Mouse (Mus musculus): ENCODE measurements around the gene Klk1b26.
"Not testable (repeated sequence)": the region's sequence is repeated elsewhere in the genome, so short reads cannot be mapped to it uniquely, and the experiment has no call there.

Gene Klk1b26

DNA sequence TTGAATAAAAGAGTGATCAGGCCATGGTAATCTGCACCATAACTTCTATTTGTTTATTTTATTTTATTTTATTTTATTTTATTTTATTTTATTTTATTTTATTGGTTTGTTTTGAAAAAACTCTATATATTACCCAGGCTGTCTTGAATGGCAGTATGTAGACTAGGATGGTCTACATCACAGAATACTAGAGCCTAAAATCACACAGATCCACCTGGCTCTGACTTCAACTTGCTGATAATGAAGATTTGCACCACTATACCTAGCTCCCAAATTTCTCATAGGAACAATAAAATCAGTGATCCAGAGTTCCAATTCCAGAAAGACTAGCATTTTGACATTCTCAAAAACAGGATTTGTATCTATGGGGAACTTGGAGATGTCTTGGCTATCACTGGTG is at the start of gene Klk1b26:
Klk1b26 (plus strand) TSS at position 301 of the 400 bp plus-strand sequence.
- not testable (repeated sequence) for DNase-seq (ENCODE audit: low read depth, low spot score)

- no peak for DNase-seq (ENCODE audit: low read depth, low spot score)
Measured at GRCm38 (mm10) chr7:43966451-43966850, 45.5 kb upstream of the Klk1b26 start, which contains the start of gene Klk1b1. Gene Klk1b1, plus strand, starts transcription at chr7:43966751.

GRCm38 (mm10) chr7:43967058-43967457 is 44.9 kb upstream of the Klk1b26 start:
- no peak for DNase-seq (ENCODE audit: low read depth, low spot score)

DNA sequence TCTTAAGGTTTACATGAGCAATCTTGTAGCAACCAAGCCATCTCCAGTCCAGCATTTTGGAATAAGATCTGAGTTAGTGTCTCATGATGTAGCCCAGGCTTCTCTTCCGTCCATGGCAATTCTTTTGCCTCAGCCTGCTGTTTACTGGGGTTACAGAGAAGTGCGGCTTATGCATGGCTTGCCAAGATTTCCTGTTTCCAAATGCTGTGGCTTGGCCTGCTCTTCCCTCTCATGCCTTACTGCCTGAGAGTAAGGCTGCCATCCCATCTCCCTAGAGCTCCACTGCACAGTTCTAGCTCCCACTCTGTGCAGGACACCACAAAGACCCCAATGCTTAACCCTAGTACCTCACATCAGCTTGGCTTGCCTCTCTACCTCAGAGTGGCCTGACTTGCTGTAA is 44.4 kb upstream of the Klk1b26 start:
- no peak for DNase-seq (ENCODE audit: low read depth, low spot score)

DNA sequence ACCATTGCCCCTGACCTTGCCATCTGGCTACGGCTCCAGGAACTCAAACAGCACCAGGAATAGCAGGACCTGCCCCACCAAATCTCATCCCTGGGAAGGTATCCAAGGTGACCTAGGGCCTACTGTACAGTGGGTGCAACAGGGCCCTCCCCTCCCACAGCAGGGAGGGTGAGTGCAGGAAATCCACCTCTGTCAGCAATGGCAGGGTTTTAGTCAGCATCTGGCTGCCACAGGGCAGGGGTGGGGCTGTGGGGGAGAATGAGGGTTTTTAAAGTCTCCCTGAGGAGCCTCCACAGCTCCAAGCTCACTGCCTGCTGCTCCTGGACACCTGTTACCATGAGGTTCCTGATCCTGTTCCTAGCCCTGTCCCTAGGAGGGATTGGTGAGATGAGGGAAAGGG is 36.2 kb upstream of the Klk1b26 start, which contains the start of gene Klk1b9:
Klk1b9 (plus strand) TSS at position 301 of the 400 bp plus-strand sequence.
- not testable (repeated sequence) for DNase-seq (ENCODE audit: low read depth, low spot score)

- no peak for DNase-seq (ENCODE audit: low read depth, low spot score)
Measured at GRCm38 (mm10) chr7:43985657-43986056, 26.3 kb upstream of the Klk1b26 start.

- DNase-seq (ENCODE audit: low read depth, low spot score) = not testable (repeated sequence)
Measured at GRCm38 (mm10) chr7:43994821-43995220, 17.1 kb upstream of the Klk1b26 start.

- DNase-seq (ENCODE audit: low read depth, low spot score) = not testable (repeated sequence)
Measured at GRCm38 (mm10) chr7:43995577-43995976, 16.4 kb upstream of the Klk1b26 start, which contains the start of gene Klk1b11. Gene Klk1b11, plus strand, starts transcription at chr7:43995877.

- DNase-seq (ENCODE audit: low read depth, low spot score) = no peak
Measured at GRCm38 (mm10) chr7:44004847-44005246, 7.1 kb upstream of the Klk1b26 start.

GRCm38 (mm10) chr7:44014666-44015065 is 2.7 kb downstream of the Klk1b26 start:
- not testable (repeated sequence) for DNase-seq (ENCODE audit: low read depth, low spot score)

GRCm38 (mm10) chr7:44015071-44015470 is 3.1 kb downstream of the Klk1b26 start:
- DNase-seq (ENCODE audit: low read depth, low spot score) = no peak

DNA sequence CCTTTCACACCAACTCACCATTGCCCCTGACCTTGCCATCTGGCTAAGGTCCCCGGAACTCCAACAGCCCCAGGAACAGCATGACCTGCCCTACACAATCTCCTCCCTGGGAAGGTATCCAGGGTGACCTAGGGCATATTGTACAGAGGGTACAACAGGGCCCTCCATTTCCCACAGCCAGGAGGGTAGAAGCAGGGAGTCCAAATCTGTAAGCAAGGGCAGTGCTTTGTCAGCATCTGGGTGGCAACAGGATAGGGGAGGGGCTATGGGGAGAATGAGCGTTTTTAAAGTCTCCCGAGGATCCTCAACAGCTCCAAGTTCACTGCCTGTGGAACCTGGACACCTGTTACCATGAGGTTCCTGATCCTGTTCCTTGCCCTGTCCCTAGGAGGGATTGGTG is 40.0 kb downstream of the Klk1b26 start, which contains the start of gene Klk1b27:
Klk1b27 (plus strand) TSS at position 301 of the 400 bp plus-strand sequence.
- DNase-seq (ENCODE audit: low read depth, low spot score) = not testable (repeated sequence)
